Mouse (Mus musculus): ENCODE data around the gene Scube1. TPM values are rescaled to one million over a fixed set of nuclear protein-coding genes. Genes with fewer than 3 reads are reported as not detected.

Scube1 gene
- polyA plus RNA-seq, 1 experiment from 2014 or later = 10.3 TPM

GRCm38 (mm10) chr15:83742018-83742417 is 17.2 kb upstream of the Scube1 start:
- no peak for ATAC-seq (ENCODE audit: insufficient read depth, low FRiP score, low read depth)
- H3K4me1 ChIP-seq = 0 out of 2 replicates have a peak, but pooled peaks cover 8% of the 10 kb centered on the region
- H3K27me3 ChIP-seq (replicated peaks) = no peaks in the 10 kb centered on the region
- H3K9ac ChIP-seq = no peak overlapping the region
- H3K4me3 ChIP-seq (replicated peaks) = no peak overlapping the region
- no peak overlapping the region for H3K27ac ChIP-seq
- WGBS = 81% methylated on average over 1 of the region's 1 CpGs
- H3K9me3 ChIP-seq = no peaks in the 10 kb centered on the region
- H3K36me3 ChIP-seq = no peaks in the 10 kb centered on the region
- H3K4me2 ChIP-seq = no peak overlapping the region

GRCm38 (mm10) chr15:83740676-83741422 is 16.0 kb upstream of the Scube1 start:
- no peak overlapping the region for H3K4me2 ChIP-seq
- H3K4me1 ChIP-seq = 0 out of 2 replicates have a peak, but pooled peaks cover 6% of the 10 kb centered on the region
- no peaks in the 10 kb centered on the region for H3K9me3 ChIP-seq
- H3K4me3 ChIP-seq (replicated peaks) = no peak overlapping the region
- peak overlapping the region; percentile 31 for H3K27ac ChIP-seq
- no peak overlapping the region for H3K9ac ChIP-seq
- ATAC-seq (ENCODE audit: insufficient read depth, low FRiP score, low read depth) = no peak
- no peaks in the 10 kb centered on the region for H3K27me3 ChIP-seq (replicated peaks)
- 21% methylated on average over 21 of the region's 21 CpGs for WGBS
- no peaks in the 10 kb centered on the region for H3K36me3 ChIP-seq

GRCm38 (mm10) chr15:83727626-83728025 is 2.8 kb upstream of the Scube1 start:
- Histone ChIP-seq H3K36me3 (no peaks in the 10 kb centered on the region), H3K9me3 (no peaks in the 10 kb centered on the region), H3K27ac (no peak overlapping the region), H3K4me3 (replicated peaks) (no peak overlapping the region), H3K4me2 (no peak overlapping the region), H3K27me3 (replicated peaks) (peaks cover 41% of the 10 kb centered on the region), H3K9ac (no peak overlapping the region), H3K4me1 (peaks cover 11% of the 10 kb centered on the region; the same call in 1 of the 2 replicates)
- ATAC-seq (ENCODE audit: insufficient read depth, low FRiP score, low read depth) = no peak
- WGBS = 27% methylated on average over 3 of the region's 3 CpGs

GRCm38 (mm10) chr15:83726741-83727140 is 1.9 kb upstream of the Scube1 start:
- Histone ChIP-seq H3K27ac (no peak overlapping the region), H3K9ac (no peak overlapping the region), H3K4me3 (replicated peaks) (no peak overlapping the region), H3K4me2 (no peak overlapping the region), H3K27me3 (replicated peaks) (peaks cover 48% of the 10 kb centered on the region), H3K4me1 (peaks cover 11% of the 10 kb centered on the region; the same call in 1 of the 2 replicates), H3K9me3 (no peaks in the 10 kb centered on the region), H3K36me3 (no peaks in the 10 kb centered on the region)
- 74% methylated on average over 5 of the region's 5 CpGs for WGBS
- ATAC-seq (ENCODE audit: insufficient read depth, low FRiP score, low read depth) = no peak

- WGBS = 26% methylated on average over 28 of the region's 28 CpGs
- Histone ChIP-seq H3K4me2 (peak overlapping the region; percentile 98), H3K9ac (no peak overlapping the region), H3K9me3 (no peaks in the 10 kb centered on the region), H3K36me3 (no peaks in the 10 kb centered on the region), H3K4me3 (replicated peaks) (no peak overlapping the region), H3K27me3 (replicated peaks) (peaks cover 53% of the 10 kb centered on the region), H3K27ac (no peak overlapping the region), H3K4me1 (peaks cover 11% of the 10 kb centered on the region; the same call in 1 of the 2 replicates)
- ATAC-seq (ENCODE audit: insufficient read depth, low FRiP score, low read depth) = no peak
These were observed 857 bp upstream of the Scube1 start for GRCm38 (mm10) chr15:83725556-83726200.

- H3K27ac ChIP-seq = no peak overlapping the region
- H3K9ac ChIP-seq = peak overlapping the region; percentile 46; the same call in 1 of the 2 replicates
- H3K4me1 ChIP-seq = peaks cover 11% of the 10 kb centered on the region; the same call in 1 of the 2 replicates
- no peaks in the 10 kb centered on the region for H3K9me3 ChIP-seq
- peak overlapping the region; percentile 98 for H3K4me2 ChIP-seq
- 1% methylated on average over 61 of the region's 61 CpGs for WGBS
- H3K36me3 ChIP-seq = no peaks in the 10 kb centered on the region
- H3K4me3 ChIP-seq (replicated peaks) = peak overlapping the region; percentile 67
- H3K27me3 ChIP-seq (replicated peaks) = peaks cover 53% of the 10 kb centered on the region
- peak; percentile 23; the same call in 1 of the 2 replicates for ATAC-seq (ENCODE audit: insufficient read depth, low FRiP score, low read depth)
These were observed 498 bp downstream of the Scube1 start for GRCm38 (mm10) chr15:83724160-83724885.

GRCm38 (mm10) chr15:83715582-83716228 is 9.1 kb downstream of the Scube1 start:
- Histone ChIP-seq H3K4me3 (replicated peaks) (no peak overlapping the region), H3K4me1 (no peaks in the 10 kb centered on the region), H3K9ac (no peak overlapping the region), H3K27ac (no peak overlapping the region), H3K36me3 (no peaks in the 10 kb centered on the region), H3K4me2 (no peak overlapping the region), H3K9me3 (no peaks in the 10 kb centered on the region), H3K27me3 (replicated peaks) (no peaks in the 10 kb centered on the region)
- no peak for ATAC-seq (ENCODE audit: insufficient read depth, low FRiP score, low read depth)
- WGBS = 56% methylated on average over 6 of the region's 6 CpGs

- no peak for ATAC-seq (ENCODE audit: insufficient read depth, low FRiP score, low read depth)
- Histone ChIP-seq H3K4me3 (replicated peaks) (no peak overlapping the region), H3K9ac (no peak overlapping the region), H3K27ac (no peak overlapping the region), H3K4me2 (no peak overlapping the region), H3K27me3 (replicated peaks) (no peaks in the 10 kb centered on the region), H3K4me1 (no peaks in the 10 kb centered on the region), H3K36me3 (no peaks in the 10 kb centered on the region), H3K9me3 (no peaks in the 10 kb centered on the region)
- WGBS = 70% methylated on average over 10 of the region's 10 CpGs
These were observed 12.0 kb downstream of the Scube1 start for GRCm38 (mm10) chr15:83712798-83713197.

- H3K4me2 ChIP-seq = no peak overlapping the region
- no peak for ATAC-seq (ENCODE audit: insufficient read depth, low FRiP score, low read depth)
- WGBS = 89% methylated on average over 5 of the region's 5 CpGs
- no peak overlapping the region for H3K27ac ChIP-seq
- H3K9ac ChIP-seq = no peak overlapping the region
- H3K27me3 ChIP-seq (replicated peaks) = no peaks in the 10 kb centered on the region
- H3K9me3 ChIP-seq = no peaks in the 10 kb centered on the region
- no peak overlapping the region for H3K4me3 ChIP-seq (replicated peaks)
- no peaks in the 10 kb centered on the region for H3K36me3 ChIP-seq
- H3K4me1 ChIP-seq = no peaks in the 10 kb centered on the region
These were observed 12.5 kb downstream of the Scube1 start for GRCm38 (mm10) chr15:83712361-83712760.

GRCm38 (mm10) chr15:83709889-83710774 is 14.7 kb downstream of the Scube1 start:
- no peaks in the 10 kb centered on the region for H3K9me3 ChIP-seq
- 37% methylated on average over 23 of the region's 23 CpGs for WGBS
- no peak overlapping the region for H3K9ac ChIP-seq
- H3K27me3 ChIP-seq (replicated peaks) = no peaks in the 10 kb centered on the region
- no peaks in the 10 kb centered on the region for H3K36me3 ChIP-seq
- H3K4me3 ChIP-seq (replicated peaks) = no peak overlapping the region
- H3K27ac ChIP-seq = no peak overlapping the region
- H3K4me2 ChIP-seq = no peak overlapping the region
- ATAC-seq (ENCODE audit: insufficient read depth, low FRiP score, low read depth) = no peak
- H3K4me1 ChIP-seq = no peaks in the 10 kb centered on the region
